Mouse (Mus musculus) brain, adult 2 months (tissue): ENCODE results near the gene Gadd45a.

Experiments
- DNase-seq: peaks from one replicate; pipeline ENCODE4 v3.0.0; 2011; ENCODE audit warnings: low read depth, low spot score

Gene Gadd45a

GRCm38 (mm10) chr6:67036837-67037628 lies at the start of gene Gadd45a:
TSS of gene Gadd45a (minus strand) at chr6:67037457.
- peak; percentile 99 for DNase-seq

DNA sequence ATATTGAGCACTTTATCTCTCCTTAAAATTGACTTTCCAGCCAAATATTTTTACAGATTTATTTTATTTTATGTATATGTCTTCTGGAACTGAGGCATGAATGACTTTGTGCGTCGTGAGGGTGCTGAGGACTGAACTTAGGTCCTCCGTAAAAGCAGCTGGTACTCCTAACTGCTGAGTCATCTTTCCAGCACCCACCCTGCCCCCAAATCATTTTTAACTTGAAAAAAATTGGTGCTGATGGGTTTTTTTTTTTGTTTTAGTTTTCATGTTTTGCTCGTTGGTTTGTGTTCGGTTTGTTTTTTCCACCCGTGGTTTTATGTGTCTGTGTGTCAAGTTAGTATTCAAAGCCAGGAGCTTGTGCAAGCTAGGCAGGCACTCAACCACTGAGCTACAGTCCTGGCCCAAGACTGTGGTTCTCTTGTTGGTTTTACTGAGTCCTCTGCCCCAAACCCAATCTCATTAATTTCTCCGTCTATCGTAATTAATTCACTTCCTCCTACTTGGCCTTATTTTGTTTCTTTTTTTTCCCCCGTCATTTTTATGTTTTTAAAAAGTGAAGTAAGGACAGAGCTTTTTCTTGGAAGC lies 48.7 kb upstream of the Gadd45a start:
- no peak for DNase-seq

DNA sequence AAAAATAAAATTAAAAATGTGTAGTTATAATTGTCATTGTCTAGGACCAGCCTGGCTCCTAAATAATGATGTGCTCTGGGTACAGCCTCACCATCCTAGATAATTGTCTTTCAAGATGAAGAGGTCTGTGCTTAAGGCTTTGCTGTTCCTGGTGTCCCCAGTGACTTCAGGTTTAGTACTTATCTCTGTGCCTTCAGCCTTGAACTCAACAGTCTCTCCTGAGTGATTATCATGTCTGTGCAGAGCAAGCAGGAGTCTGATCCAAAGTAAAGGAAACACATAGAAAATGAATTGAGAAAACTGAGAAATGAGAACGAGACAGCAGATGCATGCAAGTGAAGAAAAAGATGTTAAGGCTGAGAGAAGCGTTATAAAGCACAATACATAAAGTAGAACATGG lies 47.2 kb upstream of the Gadd45a start:
- DNase-seq: no peak

DNA sequence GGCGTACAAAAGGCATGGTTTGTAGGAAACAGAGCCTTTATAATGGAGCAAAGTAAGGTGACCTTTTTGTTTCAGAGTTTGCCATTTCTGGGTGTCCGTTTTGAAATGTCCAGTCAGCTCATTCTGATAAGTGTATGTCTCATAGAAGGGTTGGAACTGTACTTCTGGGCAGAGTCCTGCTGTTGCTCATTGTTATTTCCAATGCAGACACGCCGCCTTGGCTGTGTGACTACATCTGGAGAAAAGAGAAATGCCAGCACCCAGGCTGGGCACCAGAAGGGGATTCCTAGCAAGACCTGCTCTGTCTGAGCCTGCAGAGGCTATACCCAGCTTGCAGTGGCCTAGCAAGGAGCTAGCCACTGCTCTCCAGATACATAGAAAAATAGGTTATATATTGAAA lies 43.9 kb upstream of the Gadd45a start:
- no peak for DNase-seq

DNA sequence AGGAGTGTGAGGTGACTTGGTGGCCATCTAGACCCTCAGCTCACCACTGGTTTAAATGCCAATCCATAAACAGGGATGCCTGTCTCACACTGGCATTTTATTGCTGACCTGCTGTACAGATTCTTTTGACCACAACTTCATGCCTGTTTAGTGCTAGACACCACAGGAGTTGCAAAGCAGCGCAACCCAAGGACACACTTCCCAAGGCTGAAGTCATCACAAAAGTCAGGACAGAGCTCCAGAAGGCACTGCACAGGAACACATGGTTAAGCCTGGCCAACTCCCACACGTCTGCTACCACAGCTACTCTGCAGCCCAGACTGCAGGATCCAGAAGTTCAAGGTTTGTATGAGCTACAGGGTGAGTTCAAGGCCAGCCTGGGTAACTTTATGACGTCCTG lies 40.8 kb upstream of the Gadd45a start:
- no peak for DNase-seq

GRCm38 (mm10) chr6:67077477-67077876 lies 40.2 kb upstream of the Gadd45a start:
- DNase-seq: no peak

GRCm38 (mm10) chr6:67076348-67076747 lies 39.1 kb upstream of the Gadd45a start:
- DNase-seq: no peak

DNA sequence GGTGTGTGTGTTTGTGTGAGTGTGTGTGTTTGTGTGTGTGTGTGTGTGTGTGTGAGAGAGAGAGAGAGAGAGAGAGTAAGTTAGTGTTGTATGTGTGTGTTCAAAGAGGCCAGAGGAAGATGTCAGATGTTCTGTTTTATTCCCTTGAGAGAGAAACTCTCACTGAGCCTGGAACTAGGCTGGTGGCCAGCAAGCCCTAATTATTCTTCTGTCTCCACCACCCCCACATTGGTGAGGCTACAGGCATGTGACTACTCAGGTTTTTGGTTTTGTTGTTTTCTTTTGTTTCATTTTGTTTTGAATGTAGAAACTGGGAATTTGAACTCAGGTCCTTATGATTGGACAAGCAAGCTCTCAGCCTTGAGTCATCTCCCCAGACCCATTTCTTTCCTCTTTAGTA lies 37.6 kb upstream of the Gadd45a start:
- DNase-seq: peak; percentile 9

DNA sequence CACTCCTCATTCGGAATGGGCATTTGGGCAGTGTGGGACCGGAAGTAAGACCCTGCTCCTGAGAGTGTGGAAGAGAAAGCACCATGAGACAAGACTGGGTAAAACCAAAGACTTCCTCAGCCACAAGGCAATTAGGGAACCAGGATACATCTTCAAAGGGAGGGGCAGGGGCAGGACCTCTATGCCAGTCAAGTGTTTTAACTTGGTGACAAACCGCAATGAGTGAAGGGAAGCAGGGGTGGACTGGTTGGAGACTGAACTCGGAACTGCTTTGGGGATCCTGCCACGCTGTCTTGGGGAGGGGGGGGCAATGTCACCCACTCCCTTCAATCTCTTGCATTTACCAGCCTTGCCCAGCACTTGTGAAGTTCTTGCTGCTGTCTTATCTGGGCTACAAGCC lies 36.7 kb upstream of the Gadd45a start:
- no peak for DNase-seq

DNA sequence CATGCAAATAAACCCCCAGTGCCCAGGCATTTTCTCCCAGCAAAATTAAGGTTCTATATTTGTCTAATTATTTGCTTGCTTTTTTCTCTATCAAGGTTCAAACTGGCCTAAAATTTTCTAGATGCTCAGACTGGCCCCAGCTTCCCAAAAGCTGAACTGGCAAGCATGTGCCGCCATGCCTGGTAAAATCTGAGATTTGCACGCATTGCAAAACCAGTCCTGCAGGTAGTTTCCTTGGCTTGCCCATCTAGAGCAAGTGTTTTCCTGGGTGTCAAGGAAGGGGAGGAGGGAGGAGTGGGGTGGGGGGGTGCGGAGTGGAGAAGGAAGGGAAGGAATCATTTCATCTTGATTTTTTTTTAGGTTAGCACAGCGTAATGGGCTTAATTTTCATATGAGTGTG lies 36.2 kb upstream of the Gadd45a start:
- no peak for DNase-seq

DNA sequence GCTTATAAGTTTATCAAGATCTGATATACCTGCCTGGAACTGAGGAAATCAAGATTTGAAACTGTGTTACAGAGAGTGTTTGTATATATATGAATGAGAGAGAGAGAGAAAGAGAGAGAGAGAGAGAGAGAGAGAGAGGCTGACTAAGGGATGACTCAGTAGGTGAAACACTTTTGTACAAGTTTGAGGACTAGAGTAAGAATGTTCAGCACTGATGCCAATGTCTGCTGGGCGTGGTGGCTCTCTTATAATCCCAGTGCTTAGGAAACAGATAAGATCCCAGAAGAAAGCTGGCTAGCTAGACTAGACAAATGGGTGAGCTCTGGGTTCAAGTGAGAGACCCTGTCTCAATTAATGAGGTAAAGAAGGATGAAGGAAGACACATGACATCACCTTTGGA lies 34.4 kb upstream of the Gadd45a start:
- DNase-seq: no peak

DNA sequence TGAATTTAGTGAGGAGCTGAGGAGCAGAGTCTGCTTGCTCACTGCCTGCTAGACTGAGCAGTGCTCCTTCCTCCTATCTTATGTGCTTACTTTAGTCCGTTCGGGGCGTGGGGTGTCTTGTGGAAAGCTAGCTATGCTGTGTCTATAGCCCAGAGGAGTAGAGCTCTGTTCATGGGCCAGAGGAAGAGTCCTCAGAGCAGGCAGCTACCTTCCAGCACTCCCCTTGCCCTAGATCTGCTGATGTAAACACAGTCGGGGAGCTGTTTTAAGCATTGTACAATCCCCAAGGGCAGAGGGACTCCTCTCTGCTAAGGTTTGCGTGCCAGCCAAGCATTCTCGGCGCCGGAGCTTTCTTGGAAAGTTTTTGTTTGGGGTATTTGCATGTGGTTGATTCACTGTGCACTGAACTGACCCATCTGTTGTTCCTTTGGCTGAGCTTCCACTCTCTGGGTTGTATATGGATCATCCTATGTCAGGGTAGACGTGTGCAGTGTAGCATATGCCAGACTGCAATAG lies 32.6 kb upstream of the Gadd45a start:
- DNase-seq: no peak

- DNase-seq: no peak
These were observed 32.0 kb upstream of the Gadd45a start for GRCm38 (mm10) chr6:67069219-67069762.

GRCm38 (mm10) chr6:67060057-67060456 lies 22.8 kb upstream of the Gadd45a start:
- DNase-seq: no peak

DNA sequence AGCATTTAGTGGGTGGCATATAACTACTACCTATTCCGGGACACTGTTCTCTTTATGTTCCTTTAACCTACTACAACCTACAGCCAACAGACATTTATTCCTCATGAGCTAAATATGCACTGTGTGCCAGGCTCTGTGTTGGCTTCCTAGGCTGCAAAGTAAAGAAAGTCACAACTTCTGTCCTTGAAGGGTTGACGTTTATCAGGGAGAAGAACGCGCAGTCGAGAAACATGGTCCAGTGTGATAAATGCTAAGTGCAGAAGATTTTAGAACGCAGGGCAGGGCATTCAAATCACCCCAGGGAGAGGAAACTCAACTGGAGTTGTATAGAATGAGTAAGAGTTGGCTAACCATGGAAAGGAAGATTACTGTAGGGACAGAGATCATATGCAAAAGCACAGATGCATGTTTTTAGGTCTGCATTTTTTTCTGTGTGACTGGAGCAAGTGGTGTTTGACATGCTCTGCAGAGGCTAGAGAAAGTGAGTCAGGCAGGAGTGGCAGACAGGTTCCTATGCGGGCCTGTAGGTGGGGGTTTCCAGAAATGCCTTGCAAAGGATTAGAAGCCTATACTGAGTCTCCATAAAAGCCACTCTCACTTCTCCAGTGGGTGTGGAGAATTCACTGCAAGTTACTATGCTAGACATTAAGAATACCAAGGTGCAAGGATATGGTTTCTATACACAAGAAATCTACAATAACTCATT lies 20.9 kb upstream of the Gadd45a start:
- DNase-seq: no peak

- no peak for DNase-seq
These were observed 20.3 kb upstream of the Gadd45a start for GRCm38 (mm10) chr6:67057574-67057973.

GRCm38 (mm10) chr6:67056889-67057564 lies 19.8 kb upstream of the Gadd45a start:
- no peak for DNase-seq

DNA sequence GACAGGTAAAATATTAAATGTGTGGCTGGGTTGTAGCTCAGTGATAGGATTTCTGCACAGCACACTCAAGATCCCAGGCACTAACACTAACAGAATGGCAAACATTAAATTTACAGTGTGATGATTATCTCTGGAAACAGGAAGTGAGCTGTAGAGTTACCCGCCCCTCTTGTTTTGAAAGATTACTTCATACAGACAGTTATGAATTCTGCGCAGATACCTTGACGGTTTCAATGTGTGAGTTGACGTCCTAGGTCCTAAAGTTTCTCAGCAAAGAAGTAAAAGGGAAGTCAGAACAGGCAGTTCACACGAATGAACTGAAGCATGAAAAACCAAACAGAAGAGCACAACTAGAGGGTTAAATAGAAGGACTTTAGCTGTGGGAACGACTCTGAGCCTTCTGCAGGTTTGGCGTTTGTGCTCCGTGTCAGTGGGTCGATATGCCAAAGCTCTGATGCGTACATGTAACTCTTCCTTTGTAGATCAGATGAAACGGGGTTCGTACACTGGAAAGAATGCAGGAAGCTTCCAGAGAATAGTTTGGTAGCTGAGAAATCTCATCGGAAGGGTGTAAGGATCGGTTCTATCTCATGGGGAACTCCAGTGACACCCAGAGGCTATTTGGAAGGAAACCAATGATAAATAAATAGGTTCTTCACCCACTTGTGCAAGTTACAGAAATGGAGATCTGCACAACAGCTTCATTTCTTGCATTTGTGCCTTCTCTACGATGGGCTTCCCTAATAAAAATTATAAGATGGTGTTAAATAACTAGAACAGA lies 19.0 kb upstream of the Gadd45a start:
- no peak for DNase-seq

- DNase-seq: no peak
These were observed 12.8 kb upstream of the Gadd45a start for GRCm38 (mm10) chr6:67050063-67050462.

DNA sequence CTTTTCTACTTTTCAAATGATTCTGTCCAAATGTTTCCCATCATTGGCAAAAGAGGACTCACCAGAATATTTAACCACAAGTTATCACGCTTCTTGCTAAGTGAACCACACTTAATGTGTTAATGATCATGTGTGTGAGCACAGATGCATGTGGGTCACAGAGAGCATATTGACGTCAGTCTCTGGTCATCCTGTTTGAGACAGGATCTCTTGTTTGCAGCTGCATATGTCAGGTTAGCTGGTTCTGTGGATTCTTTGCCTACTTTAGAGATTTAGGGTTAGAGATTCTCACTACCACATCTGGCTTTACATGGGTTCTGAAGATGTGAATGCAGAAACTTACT lies 12.4 kb upstream of the Gadd45a start:
- no peak for DNase-seq
